Mouse (Mus musculus) heart, adult 2 months (tissue): ENCODE data around the gene Casr. TPM values are rescaled to one million over a fixed set of nuclear protein-coding genes. Genes with fewer than 3 reads are reported as not detected.

Experiments used
- DNase-seq, 2 experiments: peaks; one replicate each; pipeline ENCODE4 v3.0.0; 2021
- H3K27ac ChIP-seq: fragments of 200-600 bp; 2 replicates; pipeline ENCODE4 v1.8.1; 2022
- H3K27me3 ChIP-seq: fragments of 200-500 bp; 2 replicates; pipeline ENCODE4 v1.6.1; 2012; ENCODE audit warnings: mild to moderate bottlenecking, low read length, inconsistent platforms, mixed read lengths; ENCODE audit not compliant: control insufficient read depth, insufficient read depth
- H3K36me3 ChIP-seq: fragments of 200-500 bp; 2 replicates; pipeline ENCODE4 v1.6.1; 2012; ENCODE audit warnings: low read length, inconsistent platforms; ENCODE audit not compliant: control insufficient read depth, insufficient read depth
- H3K4me1 ChIP-seq: fragments of 200-500 bp; 2 replicates; pipeline ENCODE4 v1.6.1; 2011; ENCODE audit warnings: low read length; ENCODE audit not compliant: control insufficient read depth, insufficient read depth
- H3K4me3 ChIP-seq: fragments of 200-600 bp; 2 replicates; pipeline ENCODE4 v1.8.1; 2022
- H3K79me2 ChIP-seq: fragments of 200-500 bp; replicated peaks from 2 replicates; pipeline ENCODE4 v1.6.1; 2012; ENCODE audit warnings: mild to moderate bottlenecking, inconsistent platforms, low read length, moderate library complexity, mixed read lengths; ENCODE audit not compliant: control insufficient read depth, insufficient read depth
- H3K9ac ChIP-seq: fragments of 200-500 bp; 2 replicates; pipeline ENCODE4 v1.6.1; 2012; ENCODE audit warnings: low read depth, mild to moderate bottlenecking, control low read depth, inconsistent platforms, low read length, mixed read lengths
- CTCF ChIP-seq: fragments of 200-600 bp; IDR thresholded peaks from 2 replicates; pipeline ENCODE4 v1.8.1; 2022; ENCODE audit warnings: antibody characterized with exemption, mild to moderate bottlenecking, moderate library complexity
- EP300 ChIP-seq: fragments of 200-500 bp; IDR thresholded peaks from 2 replicates; pipeline ENCODE4 v1.6.1; 2011; ENCODE audit warnings: low read depth, low read length, control low read depth; ENCODE audit not compliant: insufficient read depth
- POLR2A ChIP-seq: fragments of 200-500 bp; IDR thresholded peaks from 2 replicates; pipeline ENCODE4 v1.6.1; 2011; ENCODE audit warnings: mild to moderate bottlenecking, low read depth, low read length, control low read depth; ENCODE audit not compliant: insufficient read depth
- WGBS: fragments of 180-500 bp; shearing (Covaris S2); methylation state at CpG from one replicate; pipeline ENCODE4 v1.1.7; 2018; 5-methylcytosine and 5-hydroxymethylcytosine counted together
- intact Hi-C: fragments of 180-260 bp; cut with DNase I; formaldehyde crosslinking; loops from one replicate; pipeline ENCODE4 v1.15.1; 2025
- polyA plus RNA-seq: library from polyadenylated mRNA; depleted of rRNA; stranded (reverse); fragments of >200 nt; gene quantifications from 2 replicates; pipeline ENCODE4 v1.2.3, GENCODE M21; 2012; rRNA removed
- total RNA-seq, 2 experiments: library from RNA; stranded (reverse); gene quantifications; 2 replicates each; pipeline ENCODE4 v1.2.3; 2021

Gene Casr
- total and polyA plus RNA-seq, 3 experiments, result 0.05 TPM; not detected in 2

DNA sequence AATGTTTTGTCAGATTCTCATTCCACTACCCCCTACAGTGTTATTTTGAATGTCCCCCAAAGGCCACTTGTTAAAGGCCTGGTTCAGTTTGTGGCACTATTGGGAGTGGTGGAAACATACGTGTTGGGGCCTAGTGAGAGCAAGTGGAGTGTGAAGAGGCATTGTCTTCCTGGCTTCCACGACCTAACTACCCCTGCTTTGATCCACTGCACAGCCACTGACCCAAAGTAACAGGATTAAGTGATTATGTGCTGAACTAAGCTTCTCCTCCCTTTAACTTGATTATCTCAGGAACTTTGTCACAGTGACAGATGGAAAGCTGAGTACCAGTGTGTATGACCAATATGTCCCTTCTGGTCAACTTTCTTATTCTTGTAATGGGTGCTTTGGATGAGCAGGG lies 101.5 kb downstream of the Casr start:
- no peaks in the 10 kb centered on the region for H3K36me3 ChIP-seq
- 51% methylated on average over 2 of the region's 2 CpGs for WGBS
- no peak for TF ChIP-seq EP300
- no peak for TF ChIP-seq POLR2A
- TF ChIP-seq CTCF, result no peak

DNA sequence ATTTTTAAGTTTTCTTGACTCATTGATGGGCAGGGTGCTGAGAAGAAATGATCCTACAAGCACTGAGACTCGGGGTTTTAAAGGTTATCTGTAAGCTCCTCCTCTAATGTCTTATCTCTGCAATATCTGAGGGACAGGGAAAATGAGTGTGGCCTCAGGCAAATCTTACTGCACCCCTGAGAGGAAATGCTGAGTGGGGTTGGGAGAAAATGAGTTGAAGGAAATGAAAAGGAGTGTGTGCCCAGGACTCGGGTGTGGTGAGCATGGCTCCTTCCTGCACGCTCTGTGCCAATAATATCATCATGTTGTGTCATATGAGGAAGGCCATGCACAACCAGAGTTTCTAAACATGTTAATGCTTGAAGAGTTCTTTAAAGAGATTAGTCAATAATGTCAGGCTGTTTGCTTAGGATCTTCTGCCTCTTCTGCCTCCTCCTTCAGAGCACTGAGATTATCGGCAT lies 106.6 kb downstream of the Casr start, which contains the start of gene Stfa3:
TSS of gene Stfa3 (minus strand) at position 51 of the 461 bp plus-strand sequence.
- no peaks in the 10 kb centered on the region for H3K27me3 ChIP-seq
- 62% methylated on average over 4 of the region's 4 CpGs for WGBS
- intact Hi-C loops, result no loop called here
- H3K4me3 ChIP-seq, result no peak within 1 kb of the TSS
- TF ChIP-seq CTCF (no peak), EP300 (no peak), POLR2A (no peak)
- H3K9ac ChIP-seq, result no peak within 1 kb of the TSS
- no peaks in the 10 kb centered on the region for H3K79me2 ChIP-seq
- H3K36me3 ChIP-seq, result no peaks in the 10 kb centered on the region
- DNase-seq, result no peak
- H3K27ac ChIP-seq, result no peak within 1 kb of the TSS
- H3K4me1 ChIP-seq, result no peaks in the 10 kb centered on the region

More for the DNA sequence above, 101.5 kb downstream of the Casr start:
- intact Hi-C loops, result no loop called here
- Histone ChIP-seq H3K27me3 (no peaks in the 10 kb centered on the region), H3K4me1 (no peaks in the 10 kb centered on the region), H3K9ac (no peak overlapping the region), H3K4me3 (no peak overlapping the region), H3K79me2 (no peaks in the 10 kb centered on the region), H3K27ac (no peak overlapping the region)
- no peak for DNase-seq

Other genes with a start within 250 kb of the Casr start
- gene BC117090, start 227.8 kb downstream of the Casr start, total RNA-seq, result not detected
- not detected in 2 replicates for gene BC117090, start 227.8 kb downstream of the Casr start, polyA plus RNA-seq
- gene BC100530, start 194.4 kb downstream of the Casr start, total RNA-seq, result not detected
- gene BC100530, start 194.4 kb downstream of the Casr start, polyA plus RNA-seq, result not detected in 2 replicates
- gene Stfa2, start 153.7 kb downstream of the Casr start, total RNA-seq, result not detected
- not detected in 2 replicates for gene Stfa2, start 153.7 kb downstream of the Casr start, polyA plus RNA-seq
- not detected for gene Stfa3, start 106.7 kb downstream of the Casr start, total RNA-seq
- gene Stfa3, start 106.7 kb downstream of the Casr start, polyA plus RNA-seq, result not detected in 2 replicates
- gene Cd86, start 103.9 kb upstream of the Casr start, total RNA-seq, result 1 to 10 TPM; 1.1 to 1.4 TPM
- gene Cd86, start 103.9 kb upstream of the Casr start, polyA plus RNA-seq, result 1.00 and 1.9 TPM in 2 replicates
- gene Ildr1, start 131.8 kb upstream of the Casr start, total RNA-seq, result not detected
- 0.06 and 0.86 TPM in 2 replicates for gene Ildr1, start 131.8 kb upstream of the Casr start, polyA plus RNA-seq
- 1 to 10 TPM; 1.6 to 2.2 TPM for gene Slc15a2, start 222.8 kb upstream of the Casr start, total RNA-seq
- gene Slc15a2, start 222.8 kb upstream of the Casr start, polyA plus RNA-seq, result 3.3 and 4.7 TPM in 2 replicates